Mouse (Mus musculus) cortical plate, adult 2 months (tissue): Measurements from ENCODE around the gene Amz2.

Experiments used
- CTCF ChIP-seq: fragments of 200-500 bp; IDR thresholded peaks from 2 replicates; pipeline ENCODE4 v1.5.1; 2011; ENCODE audit warnings: mild to moderate bottlenecking, control low read depth, low read length; ENCODE audit not compliant: insufficient read depth; ENCODE audit errors: extremely low read depth
- POLR2A ChIP-seq: fragments of 200-500 bp; IDR thresholded peaks from 2 replicates; pipeline ENCODE4 v1.6.1; 2011; ENCODE audit warnings: mild to moderate bottlenecking, low read length, control low read depth; ENCODE audit not compliant: insufficient read depth; ENCODE audit errors: extremely low read depth

- TF ChIP-seq CTCF (no peak), POLR2A (no peak)
Observed at GRCm38 (mm10) chr11:109474836-109475235, 49.1 kb downstream of the Amz2 start.
